Mouse (Mus musculus): ENCODE data around the gene Olfr1436. TPM values are rescaled to one million over a fixed set of nuclear protein-coding genes. Genes with fewer than 3 reads are reported as not detected.
"Not testable (repeated sequence)": the region's sequence is repeated elsewhere in the genome, so short reads cannot be mapped to it uniquely, and the experiment has no call there.

The Olfr1436 gene
- total RNA-seq (2015; ENCODE audit: low replicate concordance) (not detected in 2 replicates), total RNA-seq (2017; ENCODE audit: low replicate concordance) (not detected in 2 replicates)

DNA sequence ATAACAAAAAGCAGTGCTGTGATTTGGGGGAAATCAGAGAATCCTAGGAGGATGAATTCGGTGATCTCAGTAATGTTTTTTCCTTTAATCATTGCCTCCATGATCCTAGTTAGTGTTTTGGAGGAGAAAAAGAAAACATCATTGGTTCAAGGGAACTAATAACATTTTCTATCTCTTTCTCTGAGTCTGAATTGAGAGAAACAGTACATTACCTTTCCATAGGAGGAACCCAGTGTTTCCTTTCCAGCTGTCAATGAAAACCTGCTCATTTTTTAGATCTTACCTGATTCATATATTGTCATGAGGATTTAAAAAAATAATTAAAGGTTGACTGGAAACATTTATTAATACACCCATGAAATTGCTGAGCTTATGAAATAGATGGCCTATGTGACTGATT lies at the start of gene Olfr1436:
TSS of gene Olfr1436 (minus strand) at position 101 of the 400 bp plus-strand sequence.
- ATAC-seq (replicated peaks; ENCODE audit: low FRiP score, poor library complexity, severe bottlenecking) = not testable (repeated sequence)

DNA sequence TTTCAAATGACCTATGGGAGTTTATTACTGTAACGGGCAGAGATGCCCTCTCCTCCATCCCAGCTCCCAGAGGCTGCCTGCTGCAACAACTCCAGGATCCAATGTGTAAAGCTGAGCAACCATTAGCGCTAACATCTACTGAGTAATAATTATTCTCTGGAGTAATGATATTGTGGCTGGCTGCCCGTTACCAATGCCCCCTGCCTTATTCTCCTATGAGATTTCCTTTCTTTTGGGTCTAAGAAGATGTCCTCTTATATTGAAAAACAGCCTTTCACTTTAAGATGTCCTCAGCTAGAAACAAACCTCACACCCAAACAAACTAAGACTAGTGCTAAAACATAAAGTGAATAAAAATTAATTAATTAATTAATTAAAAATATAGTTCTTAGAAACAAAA lies 36.9 kb upstream of the Olfr1436 start, which contains the start of gene Olfr1438-ps1:
TSS of gene Olfr1438-ps1 (minus strand) at position 101 of the 400 bp plus-strand sequence.
- no peak for ATAC-seq (replicated peaks; ENCODE audit: low FRiP score, poor library complexity, severe bottlenecking)

- no peak for ATAC-seq (replicated peaks; ENCODE audit: low FRiP score, poor library complexity, severe bottlenecking)
Observed at GRCm38 (mm10) chr19:12325001-12325400, 26.1 kb upstream of the Olfr1436 start, which contains the start of gene Olfr1437. TSS of gene Olfr1437 (minus strand) at chr19:12325101.

DNA sequence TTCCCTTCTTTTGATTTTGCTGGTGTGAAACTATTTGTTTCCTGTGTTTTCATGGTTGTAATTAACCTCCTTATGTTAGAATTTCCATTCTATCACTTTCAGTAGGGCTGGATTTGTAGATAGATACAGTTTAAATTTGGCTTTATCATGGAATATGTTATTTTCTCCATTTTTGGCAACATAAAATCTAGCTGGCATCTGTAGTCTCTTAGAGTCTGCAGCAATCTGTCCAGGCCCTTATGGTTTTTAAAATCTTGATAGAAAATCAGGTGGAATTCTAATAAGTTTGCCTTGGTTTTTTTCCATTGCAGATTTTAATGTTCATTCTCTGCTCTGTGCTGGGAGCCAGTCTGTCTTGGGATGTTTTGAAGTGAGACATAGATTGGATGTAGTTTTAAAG lies 6.0 kb downstream of the Olfr1436 start:
- no peak for ATAC-seq (replicated peaks; ENCODE audit: low FRiP score, poor library complexity, severe bottlenecking)

GRCm38 (mm10) chr19:12279554-12279953 lies 19.4 kb downstream of the Olfr1436 start, which contains the start of gene Olfr1434:
TSS of gene Olfr1434 (plus strand) at chr19:12279854.
- ATAC-seq (replicated peaks; ENCODE audit: low FRiP score, poor library complexity, severe bottlenecking) = no peak

GRCm38 (mm10) chr19:12260732-12261131 lies 38.2 kb downstream of the Olfr1436 start, which contains the start of gene Olfr235:
TSS of gene Olfr235 (plus strand) at chr19:12261032.
- ATAC-seq (replicated peaks; ENCODE audit: low FRiP score, poor library complexity, severe bottlenecking) = no peak

Other genes starting within 250 kb of the Olfr1436 start
- not detected in 2 replicates for gene Olfr1424, start 236.4 kb downstream of the Olfr1436 start, total RNA-seq (2015; ENCODE audit: low replicate concordance)
- not detected in 2 replicates for gene Olfr1424, start 236.4 kb downstream of the Olfr1436 start, total RNA-seq (2017; ENCODE audit: low replicate concordance)
- gene Olfr1425, start 221.4 kb downstream of the Olfr1436 start, total RNA-seq (2015; ENCODE audit: low replicate concordance) = not detected in 2 replicates
- not detected in 2 replicates for gene Olfr1425, start 221.4 kb downstream of the Olfr1436 start, total RNA-seq (2017; ENCODE audit: low replicate concordance)
- not detected in 2 replicates for gene Olfr1426, start 207.1 kb downstream of the Olfr1436 start, total RNA-seq (2015; ENCODE audit: low replicate concordance)
- not detected in 2 replicates for gene Olfr1426, start 207.1 kb downstream of the Olfr1436 start, total RNA-seq (2017; ENCODE audit: low replicate concordance)
- gene Olfr1427, start 195.8 kb downstream of the Olfr1436 start, total RNA-seq (2015; ENCODE audit: low replicate concordance) = not detected in 2 replicates
- not detected in 2 replicates for gene Olfr1427, start 195.8 kb downstream of the Olfr1436 start, total RNA-seq (2017; ENCODE audit: low replicate concordance)
- not detected in 2 replicates for gene Olfr1428, start 183.2 kb downstream of the Olfr1436 start, total RNA-seq (2015; ENCODE audit: low replicate concordance)
- not detected in 2 replicates for gene Olfr1428, start 183.2 kb downstream of the Olfr1436 start, total RNA-seq (2017; ENCODE audit: low replicate concordance)
- not detected in 2 replicates for gene Olfr76, start 175.9 kb downstream of the Olfr1436 start, total RNA-seq (2015; ENCODE audit: low replicate concordance)
- not detected in 2 replicates for gene Olfr76, start 175.9 kb downstream of the Olfr1436 start, total RNA-seq (2017; ENCODE audit: low replicate concordance)
- gene Olfr1555-ps1, start 129.0 kb downstream of the Olfr1436 start, total RNA-seq (2015; ENCODE audit: low replicate concordance) = not detected in 2 replicates
- not detected in 2 replicates for gene Olfr1555-ps1, start 129.0 kb downstream of the Olfr1436 start, total RNA-seq (2017; ENCODE audit: low replicate concordance)
- not detected in 2 replicates for gene Olfr1431, start 98.5 kb downstream of the Olfr1436 start, total RNA-seq (2015; ENCODE audit: low replicate concordance)
- 0.60 TPM in 1 of 2 replicates, not detected in the other for gene Olfr1431, start 98.5 kb downstream of the Olfr1436 start, total RNA-seq (2017; ENCODE audit: low replicate concordance)
- gene Olfr1432, start 66.5 kb downstream of the Olfr1436 start, total RNA-seq (2015; ENCODE audit: low replicate concordance) = not detected in 2 replicates
- gene Olfr1432, start 66.5 kb downstream of the Olfr1436 start, total RNA-seq (2017; ENCODE audit: low replicate concordance) = not detected in 2 replicates
- not detected in 2 replicates for gene Olfr262, start 57.5 kb downstream of the Olfr1436 start, total RNA-seq (2015; ENCODE audit: low replicate concordance)
- gene Olfr262, start 57.5 kb downstream of the Olfr1436 start, total RNA-seq (2017; ENCODE audit: low replicate concordance) = 0.98 TPM in 1 of 2 replicates, not detected in the other
- gene Olfr235, start 38.1 kb downstream of the Olfr1436 start, total RNA-seq (2015; ENCODE audit: low replicate concordance) = not detected in 2 replicates
- gene Olfr235, start 38.1 kb downstream of the Olfr1436 start, total RNA-seq (2017; ENCODE audit: low replicate concordance) = not detected in 2 replicates
- not detected in 2 replicates for gene Olfr1434, start 19.3 kb downstream of the Olfr1436 start, total RNA-seq (2015; ENCODE audit: low replicate concordance)
- gene Olfr1434, start 19.3 kb downstream of the Olfr1436 start, total RNA-seq (2017; ENCODE audit: low replicate concordance) = not detected in 2 replicates
- gene Olfr1437, start 26.0 kb upstream of the Olfr1436 start, total RNA-seq (2015; ENCODE audit: low replicate concordance) = not detected in 2 replicates
- not detected in 2 replicates for gene Olfr1437, start 26.0 kb upstream of the Olfr1436 start, total RNA-seq (2017; ENCODE audit: low replicate concordance)
- gene Olfr1438-ps1, start 36.8 kb upstream of the Olfr1436 start, total RNA-seq (2015; ENCODE audit: low replicate concordance) = not detected in 2 replicates
- 0.28 TPM in 1 of 2 replicates, not detected in the other for gene Olfr1438-ps1, start 36.8 kb upstream of the Olfr1436 start, total RNA-seq (2017; ENCODE audit: low replicate concordance)
- not detected in 2 replicates for gene Olfr1440, start 88.1 kb upstream of the Olfr1436 start, total RNA-seq (2015; ENCODE audit: low replicate concordance)
- not detected in 2 replicates for gene Olfr1440, start 88.1 kb upstream of the Olfr1436 start, total RNA-seq (2017; ENCODE audit: low replicate concordance)
- not detected in 2 replicates for gene Olfr1441, start 118.3 kb upstream of the Olfr1436 start, total RNA-seq (2015; ENCODE audit: low replicate concordance)
- gene Olfr1441, start 118.3 kb upstream of the Olfr1436 start, total RNA-seq (2017; ENCODE audit: low replicate concordance) = not detected in 2 replicates
- not detected in 2 replicates for gene Pfpl, start 128.8 kb upstream of the Olfr1436 start, total RNA-seq (2015; ENCODE audit: low replicate concordance)
- gene Pfpl, start 128.8 kb upstream of the Olfr1436 start, total RNA-seq (2017; ENCODE audit: low replicate concordance) = not detected in 2 replicates
- 92.8 and 101 TPM in 2 replicates for gene Mpeg1, start 161.6 kb upstream of the Olfr1436 start, total RNA-seq (2015; ENCODE audit: low replicate concordance)
- gene Mpeg1, start 161.6 kb upstream of the Olfr1436 start, total RNA-seq (2017; ENCODE audit: low replicate concordance) = 46.2 and 49.6 TPM in 2 replicates
- gene Dtx4, start 202.3 kb upstream of the Olfr1436 start, total RNA-seq (2015; ENCODE audit: low replicate concordance) = 8.3 and 8.6 TPM in 2 replicates
- gene Dtx4, start 202.3 kb upstream of the Olfr1436 start, total RNA-seq (2017; ENCODE audit: low replicate concordance) = 4.2 and 6.0 TPM in 2 replicates
- gene Fam111a, start 246.6 kb upstream of the Olfr1436 start, total RNA-seq (2015; ENCODE audit: low replicate concordance) = 79.0 and 112 TPM in 2 replicates
- gene Fam111a, start 246.6 kb upstream of the Olfr1436 start, total RNA-seq (2017; ENCODE audit: low replicate concordance) = 78.5 and 79.9 TPM in 2 replicates